Mouse (Mus musculus) liver, embryonic 11.5 days (tissue): ENCODE measurements around the gene Rhobtb3. TPM values are rescaled to one million over a fixed set of nuclear protein-coding genes. Genes with fewer than 3 reads are reported as not detected.
A peak's percentile ranks its signal among the peaks of the same experiment; 100 is the strongest.

Experiments
- ATAC-seq: fragments of 200-750 bp; cut with Nextera tagmentation; replicated peaks from 2 replicates; pipeline ENCODE4 v1.8.0; 2017; ENCODE audit warnings: moderate number of reproducible peaks, mild to moderate bottlenecking, moderate TSS enrichment, moderate library complexity; ENCODE audit not compliant: low FRiP score
- DNase-seq: peaks from one replicate; pipeline ENCODE4 v3.0.0-alpha.2; 2017; ENCODE audit warnings: low spot score
- H3K27ac ChIP-seq: fragments of 300-500 bp; sonication (generic); 2 replicates; pipeline ENCODE4 v1.5.1; 2014; ENCODE audit warnings: mild to moderate bottlenecking, low read depth, low read length, control low read depth
- H3K27me3 ChIP-seq: fragments of 300-500 bp; sonication (generic); replicated peaks from 2 replicates; pipeline ENCODE4 v1.6.1; 2014; ENCODE audit warnings: low read length, mixed read lengths; ENCODE audit not compliant: control insufficient read depth, insufficient read depth
- H3K36me3 ChIP-seq: fragments of 300-500 bp; sonication (generic); 2 replicates; pipeline ENCODE4 v1.6.1; 2014; ENCODE audit warnings: mild to moderate bottlenecking, low read length, moderate library complexity, mixed read lengths; ENCODE audit not compliant: control insufficient read depth, insufficient read depth
- H3K4me1 ChIP-seq: fragments of 300-500 bp; sonication (generic); replicated peaks from 2 replicates; pipeline ENCODE4 v1.6.1; 2014; ENCODE audit warnings: low read length, mixed read lengths; ENCODE audit not compliant: control insufficient read depth, insufficient read depth
- H3K4me2 ChIP-seq: fragments of 300-500 bp; sonication (generic); 2 replicates; pipeline ENCODE4 v1.6.1; 2014; ENCODE audit warnings: mild to moderate bottlenecking, control low read depth, moderate library complexity
- H3K4me3 ChIP-seq: fragments of 300-500 bp; sonication (generic); 2 replicates; pipeline ENCODE4 v1.5.1; 2014; ENCODE audit warnings: low read depth, low read length, control low read depth
- H3K9ac ChIP-seq: fragments of 300-500 bp; sonication (generic); 2 replicates; pipeline ENCODE4 v1.6.1; 2014; ENCODE audit warnings: low read depth, low read length, control low read depth
- H3K9me3 ChIP-seq: fragments of 300-500 bp; sonication (generic); 2 replicates; pipeline ENCODE4 v1.6.1; 2016; ENCODE audit warnings: low read length, inconsistent platforms, mixed read lengths; ENCODE audit not compliant: control insufficient read depth
- WGBS: fragments of 180-500 bp; shearing (Covaris S2); extraction: QIAGEN DNeasy Blood & Tissue Kit; methylation state at CpG from one replicate; pipeline ENCODE4 v1.1.7; 2014; 5-methylcytosine and 5-hydroxymethylcytosine counted together
- polyA plus RNA-seq: library from polyadenylated mRNA; unstranded; fragments of >200 nt; fragmentation: Nextera tagmentation; extraction: Ambion mirVana; gene quantifications from 2 replicates; pipeline ENCODE4 v1.2.1, GENCODE M21; 2014

The Rhobtb3 gene
- polyA plus RNA-seq, 1 experiment from 2014 or later = 18.7 TPM

GRCm38 (mm10) chr13:75839719-75840481 lies 103.8 kb downstream of the Rhobtb3 start, which contains the start of gene Glrx:
Gene Glrx (plus strand): TSS chr13:75839868.
- peak; percentile 61 for DNase-seq
- no peaks in the 10 kb centered on the region for H3K9me3 ChIP-seq
- 2% methylated on average over 12 of the region's 12 CpGs for WGBS
- peak within 1 kb of the TSS; percentile 72 for H3K4me2 ChIP-seq
- H3K9ac ChIP-seq = peak within 1 kb of the TSS; percentile 61
- 0 out of 2 replicates have a peak within 1 kb of the TSS, but pooled peaks have one; percentile 56 for H3K27ac ChIP-seq
- ATAC-seq = peak; percentile 87
- H3K36me3 ChIP-seq = no peaks in the 10 kb centered on the region
- H3K4me3 ChIP-seq = peak within 1 kb of the TSS; percentile 50
- no peaks in the 10 kb centered on the region for H3K27me3 ChIP-seq
- H3K4me1 ChIP-seq = peaks cover 15% of the 10 kb centered on the region

DNA sequence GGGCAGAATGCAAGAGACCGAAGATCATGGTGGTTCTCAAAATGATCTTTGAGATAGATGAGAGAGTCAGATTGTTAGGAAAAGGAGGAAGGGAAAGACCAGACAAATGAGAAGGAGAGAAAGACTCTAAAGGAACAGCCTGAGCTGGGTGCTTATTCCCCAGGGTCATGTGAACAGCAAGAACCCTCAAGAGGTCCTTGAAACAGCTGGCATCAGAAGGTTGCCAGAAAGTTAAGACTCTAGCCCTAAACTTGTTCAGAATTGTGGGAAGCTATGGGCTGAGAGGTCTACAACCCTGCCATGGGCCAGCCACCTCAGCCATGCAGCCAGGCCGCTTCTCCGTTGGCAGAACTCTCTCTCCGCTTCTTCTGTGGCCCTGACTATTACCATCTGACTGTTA lies 105.2 kb downstream of the Rhobtb3 start:
- no peak overlapping the region for H3K9ac ChIP-seq
- H3K27me3 ChIP-seq = no peaks in the 10 kb centered on the region
- ATAC-seq (no peak), DNase-seq (no peak)
- H3K9me3 ChIP-seq = no peaks in the 10 kb centered on the region
- WGBS = 86% methylated on average over 4 of the region's 4 CpGs
- no peak overlapping the region for H3K4me3 ChIP-seq
- H3K27ac ChIP-seq = no peak overlapping the region
- H3K36me3 ChIP-seq = no peaks in the 10 kb centered on the region
- H3K4me1 ChIP-seq = peaks cover 13% of the 10 kb centered on the region
- H3K4me2 ChIP-seq = no peak overlapping the region

DNA sequence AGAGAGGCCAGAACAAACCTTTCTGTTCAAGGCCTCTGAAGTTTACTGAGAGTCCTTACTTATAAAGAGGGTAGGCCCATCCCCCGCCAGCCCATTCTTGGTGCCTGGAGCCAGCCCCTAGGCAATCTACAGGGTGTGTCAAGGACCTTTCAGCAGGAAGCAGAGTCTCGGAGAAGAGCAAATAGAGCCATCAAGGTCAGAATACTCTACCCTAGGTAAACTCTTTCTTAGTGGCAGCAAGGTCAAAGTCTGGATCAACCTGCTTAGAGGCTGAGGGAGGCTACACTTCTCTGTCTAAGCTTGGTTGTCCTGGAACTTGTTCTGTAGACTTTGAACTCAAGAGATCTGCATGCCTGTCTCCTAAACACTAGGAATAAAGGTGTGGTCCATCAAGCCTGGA lies 108.3 kb downstream of the Rhobtb3 start:
- WGBS = 67% methylated on average over 2 of the region's 2 CpGs
- H3K36me3 ChIP-seq = no peaks in the 10 kb centered on the region
- DNase-seq = no peak
- H3K4me3 ChIP-seq = no peak overlapping the region
- H3K9ac ChIP-seq = no peak overlapping the region
- no peak overlapping the region for H3K27ac ChIP-seq
- no peaks in the 10 kb centered on the region for H3K9me3 ChIP-seq
- ATAC-seq = no peak
- H3K4me2 ChIP-seq = no peak overlapping the region
- no peaks in the 10 kb centered on the region for H3K27me3 ChIP-seq
- peaks cover 8% of the 10 kb centered on the region; the same call in 1 of the 2 replicates for H3K4me1 ChIP-seq

DNA sequence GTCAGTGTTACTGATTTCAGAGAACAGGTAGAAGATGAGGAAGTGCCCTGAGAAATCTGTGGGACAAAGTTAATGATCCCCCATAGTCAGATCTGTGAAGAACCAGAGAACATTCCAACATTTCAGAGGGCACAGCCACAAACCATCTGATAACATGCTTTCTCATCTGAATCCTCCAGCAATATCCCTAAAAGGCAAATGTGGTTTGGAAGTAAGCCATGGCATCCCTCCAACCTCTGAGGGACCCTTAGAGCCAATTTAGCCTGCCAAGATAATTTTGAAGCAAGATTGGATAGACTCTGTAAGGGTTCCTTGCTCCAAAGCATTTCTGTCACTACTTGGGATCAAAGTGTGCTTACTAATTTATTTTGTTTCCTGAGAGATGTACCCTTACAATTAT lies 110.2 kb downstream of the Rhobtb3 start:
- Histone ChIP-seq H3K27me3 (no peaks in the 10 kb centered on the region), H3K9me3 (no peaks in the 10 kb centered on the region), H3K27ac (no peak overlapping the region), H3K36me3 (no peaks in the 10 kb centered on the region), H3K4me3 (no peak overlapping the region), H3K4me1 (no peaks in the 10 kb centered on the region), H3K4me2 (no peak overlapping the region), H3K9ac (no peak overlapping the region)
- no peak for DNase-seq
- ATAC-seq = no peak

DNA sequence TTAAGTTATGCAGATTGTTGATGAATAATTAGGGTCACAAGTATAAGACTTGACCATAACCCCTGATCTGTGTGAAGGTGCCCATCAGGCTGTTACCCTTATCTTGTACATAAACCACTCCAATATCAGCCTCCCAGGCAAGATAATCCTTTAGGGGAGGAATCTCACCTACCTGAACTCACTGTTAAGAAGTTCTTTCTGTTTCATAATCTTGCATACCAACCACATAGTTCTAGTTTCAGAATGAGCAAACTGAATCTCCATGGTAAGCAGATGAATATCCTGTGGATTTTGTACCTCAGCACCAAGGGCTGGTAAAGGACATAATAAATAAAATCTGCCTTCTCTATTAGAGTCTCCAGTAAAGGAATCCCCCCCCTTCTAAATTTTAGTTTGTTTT lies 111.0 kb downstream of the Rhobtb3 start:
- ATAC-seq (no peak), DNase-seq (no peak)
- Histone ChIP-seq H3K27me3 (no peaks in the 10 kb centered on the region), H3K9ac (no peak overlapping the region), H3K36me3 (no peaks in the 10 kb centered on the region), H3K4me1 (no peaks in the 10 kb centered on the region), H3K4me3 (no peak overlapping the region), H3K9me3 (no peaks in the 10 kb centered on the region), H3K4me2 (no peak overlapping the region), H3K27ac (no peak overlapping the region)

DNA sequence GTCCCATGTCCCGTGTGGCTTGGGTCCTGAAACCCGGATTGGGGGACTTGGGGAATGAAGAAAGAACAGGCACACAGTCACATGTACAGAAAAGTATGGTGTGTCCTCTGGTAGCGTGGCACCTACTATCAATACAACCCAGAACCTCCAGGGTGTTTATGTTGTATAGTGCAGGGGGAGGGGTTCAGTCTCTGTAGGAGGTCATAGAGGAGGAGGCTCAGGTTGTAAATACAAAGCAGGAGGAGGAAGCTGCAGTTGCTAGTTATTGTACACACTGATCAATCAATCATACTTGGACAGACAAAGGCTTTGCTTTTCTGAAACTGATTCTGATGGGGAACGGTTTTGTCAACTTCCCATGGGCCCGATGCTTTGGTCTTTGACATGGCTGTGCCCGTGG lies 112.0 kb downstream of the Rhobtb3 start:
- no peaks in the 10 kb centered on the region for H3K27me3 ChIP-seq
- 74% methylated on average over 6 of the region's 6 CpGs for WGBS
- H3K27ac ChIP-seq = no peak overlapping the region
- no peaks in the 10 kb centered on the region for H3K36me3 ChIP-seq
- H3K4me1 ChIP-seq = no peaks in the 10 kb centered on the region
- no peak overlapping the region for H3K9ac ChIP-seq
- no peak overlapping the region for H3K4me3 ChIP-seq
- no peak overlapping the region for H3K4me2 ChIP-seq
- ATAC-seq = no peak
- DNase-seq = no peak
- no peaks in the 10 kb centered on the region for H3K9me3 ChIP-seq

GRCm38 (mm10) chr13:75830708-75831107 lies 113.0 kb downstream of the Rhobtb3 start:
- H3K9me3 ChIP-seq = no peaks in the 10 kb centered on the region
- ATAC-seq = no peak
- no peaks in the 10 kb centered on the region for H3K36me3 ChIP-seq
- 93% methylated on average over 1 of the region's 1 CpGs for WGBS
- no peak overlapping the region for H3K9ac ChIP-seq
- no peaks in the 10 kb centered on the region for H3K27me3 ChIP-seq
- H3K4me1 ChIP-seq = no peaks in the 10 kb centered on the region
- no peak overlapping the region for H3K4me3 ChIP-seq
- no peak for DNase-seq
- H3K4me2 ChIP-seq = no peak overlapping the region
- no peak overlapping the region for H3K27ac ChIP-seq

- Histone ChIP-seq H3K4me1 (no peaks in the 10 kb centered on the region), H3K9ac (no peak overlapping the region), H3K27me3 (no peaks in the 10 kb centered on the region), H3K4me2 (no peak overlapping the region), H3K27ac (no peak overlapping the region), H3K36me3 (no peaks in the 10 kb centered on the region), H3K9me3 (no peaks in the 10 kb centered on the region), H3K4me3 (no peak overlapping the region)
- 90% methylated on average over 1 of the region's 1 CpGs for WGBS
- DNase-seq (no peak), ATAC-seq (no peak)
These were observed 118.3 kb downstream of the Rhobtb3 start for GRCm38 (mm10) chr13:75825388-75825787.

- no peak for ATAC-seq
- 69% methylated on average over 5 of the region's 5 CpGs for WGBS
- no peak overlapping the region for H3K27ac ChIP-seq
These were observed 119.0 kb downstream of the Rhobtb3 start for GRCm38 (mm10) chr13:75824611-75825319.

More at GRCm38 (mm10) chr13:75824611-75825319, 119.0 kb downstream of the Rhobtb3 start:
- no peak overlapping the region for H3K4me3 ChIP-seq
- no peak for DNase-seq
- H3K9me3 ChIP-seq = no peaks in the 10 kb centered on the region
- no peaks in the 10 kb centered on the region for H3K4me1 ChIP-seq
- H3K4me2 ChIP-seq = no peak overlapping the region
- H3K9ac ChIP-seq = no peak overlapping the region
- H3K27me3 ChIP-seq = no peaks in the 10 kb centered on the region
- no peaks in the 10 kb centered on the region for H3K36me3 ChIP-seq
